Mouse (Mus musculus) kidney, embryonic 14.5 days (tissue): ENCODE data around the gene Sox5. TPM values are rescaled to one million over a fixed set of nuclear protein-coding genes. Genes with fewer than 3 reads are reported as not detected.

ENCODE experiments used
- ATAC-seq: fragments of 200-750 bp; cut with Nextera tagmentation; 2 replicates; pipeline ENCODE4 v1.8.0; 2017; ENCODE audit warnings: moderate number of reproducible peaks, mild to moderate bottlenecking, moderate TSS enrichment, moderate library complexity; ENCODE audit not compliant: low FRiP score, low TSS enrichment
- H3K27ac ChIP-seq: fragments of 300-500 bp; sonication (generic); 2 replicates; pipeline ENCODE4 v1.5.1; 2014; ENCODE audit warnings: low read depth, mild to moderate bottlenecking, low read length, moderate library complexity, mixed read lengths
- H3K27me3 ChIP-seq: fragments of 300-500 bp; sonication (generic); 2 replicates; pipeline ENCODE4 v1.6.1; 2014; ENCODE audit warnings: mild to moderate bottlenecking, low read length; ENCODE audit not compliant: control insufficient read depth, insufficient read depth
- H3K36me3 ChIP-seq: fragments of 300-500 bp; sonication (generic); 2 replicates; pipeline ENCODE4 v1.6.1; 2014; ENCODE audit warnings: low read length, mixed read lengths; ENCODE audit not compliant: control insufficient read depth, insufficient read depth
- H3K4me1 ChIP-seq: fragments of 300-500 bp; sonication (generic); 2 replicates; pipeline ENCODE4 v1.6.1; 2014; ENCODE audit warnings: low read length, mixed read lengths; ENCODE audit not compliant: control insufficient read depth, insufficient read depth
- H3K4me2 ChIP-seq: fragments of 300-500 bp; sonication (generic); replicated peaks from 2 replicates; pipeline ENCODE4 v1.6.1; 2014; ENCODE audit warnings: low read depth, mild to moderate bottlenecking, low read length
- H3K4me3 ChIP-seq: fragments of 300-500 bp; sonication (generic); 2 replicates; pipeline ENCODE4 v1.5.1; 2014; ENCODE audit warnings: mild to moderate bottlenecking, low read length
- H3K9ac ChIP-seq: fragments of 300-500 bp; sonication (generic); 2 replicates; pipeline ENCODE4 v1.6.1; 2014; ENCODE audit warnings: low read depth, mild to moderate bottlenecking, low read length, moderate library complexity
- H3K9me3 ChIP-seq: fragments of 300-500 bp; sonication (generic); 2 replicates; pipeline ENCODE4 v1.6.1; 2016; ENCODE audit warnings: low read length; ENCODE audit not compliant: control insufficient read depth
- WGBS: fragments of 180-500 bp; shearing (Covaris S2); extraction: QIAGEN DNeasy Blood & Tissue Kit; methylation state at CpG from one replicate; pipeline ENCODE4 v1.1.7; 2014; 5-methylcytosine and 5-hydroxymethylcytosine counted together
- polyA plus RNA-seq: library from polyadenylated mRNA; unstranded; fragments of >200 nt; fragmentation: Nextera tagmentation; extraction: Ambion mirVana; gene quantifications from 2 replicates; pipeline ENCODE4 v1.2.1, GENCODE M21; 2014

Sox5 gene
- polyA plus RNA-seq, 1 experiment from 2014 or later, result 13.0 TPM

GRCm38 (mm10) chr6:144082297-144082696, 699.5 kb downstream of the Sox5 start:
- H3K4me3 ChIP-seq, result no peak overlapping the region
- H3K9me3 ChIP-seq, result no peaks in the 10 kb centered on the region
- H3K4me1 ChIP-seq, result no peaks in the 10 kb centered on the region
- H3K27ac ChIP-seq, result no peak overlapping the region
- H3K4me2 ChIP-seq, result no peak overlapping the region
- ATAC-seq, result no peak
- H3K9ac ChIP-seq, result no peak overlapping the region
- WGBS, result 94% methylated on average over 9 of the region's 9 CpGs
- no peaks in the 10 kb centered on the region for H3K27me3 ChIP-seq
- H3K36me3 ChIP-seq, result no peaks in the 10 kb centered on the region

- Histone ChIP-seq H3K27me3 (no peaks in the 10 kb centered on the region), H3K4me1 (no peaks in the 10 kb centered on the region), H3K27ac (no peak overlapping the region), H3K4me3 (no peak overlapping the region), H3K4me2 (no peak overlapping the region), H3K9ac (no peak overlapping the region), H3K36me3 (no peaks in the 10 kb centered on the region), H3K9me3 (no peaks in the 10 kb centered on the region)
- no peak for ATAC-seq
- WGBS, result 90% methylated on average over 7 of the region's 7 CpGs
Observed at GRCm38 (mm10) chr6:144077826-144078225, 704.0 kb downstream of the Sox5 start.

- ATAC-seq, result no peak
- Histone ChIP-seq H3K36me3 (no peaks in the 10 kb centered on the region), H3K9me3 (no peaks in the 10 kb centered on the region), H3K4me3 (no peak overlapping the region), H3K4me1 (no peaks in the 10 kb centered on the region), H3K27ac (no peak overlapping the region), H3K9ac (no peak overlapping the region), H3K4me2 (no peak overlapping the region), H3K27me3 (no peaks in the 10 kb centered on the region)
- 92% methylated on average over 4 of the region's 4 CpGs for WGBS
Observed at GRCm38 (mm10) chr6:144076376-144076775, 705.4 kb downstream of the Sox5 start.

- Histone ChIP-seq H3K27me3 (no peaks in the 10 kb centered on the region), H3K9me3 (no peaks in the 10 kb centered on the region), H3K4me3 (no peak overlapping the region), H3K27ac (no peak overlapping the region), H3K4me2 (no peak overlapping the region), H3K4me1 (no peaks in the 10 kb centered on the region), H3K36me3 (no peaks in the 10 kb centered on the region), H3K9ac (no peak overlapping the region)
- ATAC-seq, result no peak
- 82% methylated on average over 12 of the region's 12 CpGs for WGBS
Observed at GRCm38 (mm10) chr6:144075327-144075941, 706.3 kb downstream of the Sox5 start.

GRCm38 (mm10) chr6:144074826-144075225, 707.0 kb downstream of the Sox5 start:
- Histone ChIP-seq H3K36me3 (no peaks in the 10 kb centered on the region), H3K9me3 (no peaks in the 10 kb centered on the region), H3K27me3 (no peaks in the 10 kb centered on the region), H3K4me1 (no peaks in the 10 kb centered on the region), H3K27ac (no peak overlapping the region), H3K4me3 (no peak overlapping the region), H3K4me2 (no peak overlapping the region), H3K9ac (no peak overlapping the region)
- WGBS, result 50% methylated on average over 9 of the region's 9 CpGs
- peak; percentile 68; the same call in 1 of the 2 replicates for ATAC-seq

- Histone ChIP-seq H3K4me3 (no peak overlapping the region), H3K9ac (no peak overlapping the region), H3K27me3 (no peaks in the 10 kb centered on the region), H3K4me2 (no peak overlapping the region), H3K9me3 (no peaks in the 10 kb centered on the region), H3K27ac (no peak overlapping the region), H3K4me1 (no peaks in the 10 kb centered on the region), H3K36me3 (no peaks in the 10 kb centered on the region)
- no peak for ATAC-seq
- 83% methylated on average over 5 of the region's 5 CpGs for whole genome bisulfite sequencing
Observed at GRCm38 (mm10) chr6:144070461-144070860, 711.3 kb downstream of the Sox5 start.

- Histone ChIP-seq H3K27ac (no peak overlapping the region), H3K9ac (no peak overlapping the region), H3K4me1 (no peaks in the 10 kb centered on the region), H3K36me3 (no peaks in the 10 kb centered on the region), H3K4me2 (no peak overlapping the region), H3K27me3 (no peaks in the 10 kb centered on the region), H3K9me3 (no peaks in the 10 kb centered on the region), H3K4me3 (no peak overlapping the region)
- ATAC-seq, result no peak
- 80% methylated on average over 7 of the region's 7 CpGs for WGBS
Observed at GRCm38 (mm10) chr6:144067491-144067890, 714.3 kb downstream of the Sox5 start.

- Histone ChIP-seq H3K4me3 (no peak overlapping the region), H3K4me2 (no peak overlapping the region), H3K4me1 (no peaks in the 10 kb centered on the region), H3K9me3 (no peaks in the 10 kb centered on the region), H3K9ac (no peak overlapping the region), H3K36me3 (no peaks in the 10 kb centered on the region), H3K27ac (no peak overlapping the region), H3K27me3 (no peaks in the 10 kb centered on the region)
- ATAC-seq, result no peak
- 91% methylated on average over 8 of the region's 8 CpGs for WGBS
Observed at GRCm38 (mm10) chr6:144062428-144062827, 719.3 kb downstream of the Sox5 start.

GRCm38 (mm10) chr6:144061814-144062213, 720.0 kb downstream of the Sox5 start:
- no peak for ATAC-seq
- H3K9me3 ChIP-seq, result no peaks in the 10 kb centered on the region
- no peak overlapping the region for H3K4me2 ChIP-seq
- no peak overlapping the region for H3K27ac ChIP-seq
- H3K36me3 ChIP-seq, result no peaks in the 10 kb centered on the region
- no peaks in the 10 kb centered on the region for H3K4me1 ChIP-seq
- H3K27me3 ChIP-seq, result no peaks in the 10 kb centered on the region
- H3K4me3 ChIP-seq, result no peak overlapping the region
- no peak overlapping the region for H3K9ac ChIP-seq
- 94% methylated on average over 8 of the region's 8 CpGs for WGBS
